ENCODE assay signal across 19 mouse cellular contexts in the genomic region with DNA sequence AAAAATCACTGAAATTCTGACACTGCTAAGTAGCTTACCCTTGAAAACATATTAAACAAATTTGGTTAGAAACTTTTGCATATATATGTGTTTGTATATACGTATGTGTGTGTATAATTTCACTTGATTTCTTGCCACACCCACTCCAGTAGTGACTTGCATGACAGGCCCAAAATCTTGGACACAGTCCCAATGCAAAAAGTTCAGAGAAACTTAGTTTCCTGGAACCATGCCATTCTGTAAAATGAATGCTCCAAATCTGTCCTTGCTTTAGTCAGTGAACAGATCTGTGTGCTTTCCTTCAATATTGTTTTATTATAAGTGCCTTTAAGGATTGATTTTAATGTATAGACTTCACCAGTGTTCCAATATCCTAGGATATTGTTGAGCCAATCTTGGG.
"Had no signal": no experiment of that assay in that cellular context is flagged by ENCODE, and none has a peak within 500 bp of the region (broad histone marks: within the 10 kb centered on the region; RNA-seq: fewer than 3 reads in every experiment).

No protein-coding gene starts in this region.

- H3K36me3 ChIP-seq: lung, embryonic 15.5 days; midbrain, embryonic 10.5 days; midbrain, embryonic 12.5 days; neural tube, embryonic 13.5 days; neural tube, embryonic 15.5 days had no signal

- H3K4me1 ChIP-seq: lung, embryonic 15.5 days; midbrain, embryonic 10.5 days; midbrain, embryonic 12.5 days; neural tube, embryonic 13.5 days; neural tube, embryonic 15.5 days had no signal

- H3K9ac ChIP-seq: liver, embryonic 14.5 days; lung, embryonic 15.5 days; midbrain, embryonic 12.5 days; neural tube, embryonic 13.5 days; neural tube, embryonic 15.5 days had no signal

- DNase-seq: lung, adult 18-20 months; lung, postnatal 10 days; lung, postnatal 4 days; midbrain, embryonic 14.5 days; retina, postnatal 1 day; right cerebral cortex, adult 18-20 months; right cerebral cortex, postnatal 25 days; right cerebral cortex, postnatal 4 days; spleen, adult 18-20 months; thymus, adult 2 months; thymus, postnatal 36 days had no signal

- ATAC-seq: midbrain, embryonic 16.5 days had no signal

- H3K4me2 ChIP-seq: lung, embryonic 15.5 days; midbrain, embryonic 12.5 days; neural tube, embryonic 13.5 days; neural tube, embryonic 15.5 days had no signal

- H3K9me3 ChIP-seq: lung, embryonic 15.5 days; midbrain, embryonic 10.5 days; midbrain, embryonic 12.5 days; neural tube, embryonic 13.5 days; neural tube, embryonic 15.5 days had no signal

- H3K4me3 ChIP-seq: lung, embryonic 15.5 days; midbrain, embryonic 10.5 days; midbrain, embryonic 12.5 days; myocyte; neural tube, embryonic 13.5 days; neural tube, embryonic 15.5 days had no signal

- H3K27me3 ChIP-seq: lung, embryonic 15.5 days; midbrain, embryonic 12.5 days; neural tube, embryonic 13.5 days; neural tube, embryonic 15.5 days had no signal

- H3K27ac ChIP-seq: liver, embryonic 14.5 days; lung, embryonic 15.5 days; midbrain, embryonic 10.5 days; midbrain, embryonic 12.5 days; neural tube, embryonic 13.5 days; neural tube, embryonic 15.5 days had no signal
